Mouse (Mus musculus) skeletal muscle tissue, adult 2 months (tissue): ENCODE results near the gene Zfp420.

Experiments used
- DNase-seq: peaks from one replicate; pipeline ENCODE4 v3.0.0-alpha.2; 2012; ENCODE audit warnings: low read depth, low spot score

The Zfp420 gene

DNA sequence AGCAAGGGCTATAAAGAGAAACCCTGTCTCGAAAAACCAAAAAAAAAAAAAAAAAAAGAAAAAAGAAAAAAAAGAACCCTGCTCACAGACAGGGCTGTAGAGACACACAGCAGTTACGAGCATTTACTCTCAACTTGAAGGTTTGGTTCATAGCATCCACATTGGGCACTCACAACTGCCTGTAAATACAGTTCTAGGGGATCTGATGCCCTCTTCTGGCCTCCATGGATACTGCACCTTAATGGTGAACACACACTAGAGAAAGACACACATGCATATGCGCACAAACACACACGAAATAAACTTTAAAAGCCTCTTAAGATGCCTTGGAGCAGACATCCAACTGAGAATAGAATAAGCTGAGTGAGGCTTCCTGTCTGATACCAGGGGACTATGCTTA is 38.6 kb downstream of the Zfp420 start:
- no peak for DNase-seq

DNA sequence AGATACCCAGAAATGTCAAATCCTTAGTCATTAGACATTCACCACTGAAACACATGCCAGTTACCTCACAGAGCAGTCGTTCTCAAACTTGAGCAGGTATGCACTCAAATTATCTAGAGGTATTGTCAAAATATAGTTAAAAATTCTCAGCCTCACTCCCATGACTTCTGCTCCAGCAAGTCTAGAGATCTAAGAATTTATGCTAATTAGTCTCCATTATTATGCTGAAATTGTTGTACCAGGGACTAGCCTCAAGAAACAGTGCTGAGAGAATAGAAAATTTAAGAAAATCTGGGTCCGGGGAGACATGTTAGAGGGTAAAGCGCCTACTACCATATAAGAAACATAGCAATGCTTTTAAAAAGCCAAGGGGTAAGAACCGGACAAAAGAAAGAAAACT is 44.3 kb downstream of the Zfp420 start:
- DNase-seq: no peak

DNA sequence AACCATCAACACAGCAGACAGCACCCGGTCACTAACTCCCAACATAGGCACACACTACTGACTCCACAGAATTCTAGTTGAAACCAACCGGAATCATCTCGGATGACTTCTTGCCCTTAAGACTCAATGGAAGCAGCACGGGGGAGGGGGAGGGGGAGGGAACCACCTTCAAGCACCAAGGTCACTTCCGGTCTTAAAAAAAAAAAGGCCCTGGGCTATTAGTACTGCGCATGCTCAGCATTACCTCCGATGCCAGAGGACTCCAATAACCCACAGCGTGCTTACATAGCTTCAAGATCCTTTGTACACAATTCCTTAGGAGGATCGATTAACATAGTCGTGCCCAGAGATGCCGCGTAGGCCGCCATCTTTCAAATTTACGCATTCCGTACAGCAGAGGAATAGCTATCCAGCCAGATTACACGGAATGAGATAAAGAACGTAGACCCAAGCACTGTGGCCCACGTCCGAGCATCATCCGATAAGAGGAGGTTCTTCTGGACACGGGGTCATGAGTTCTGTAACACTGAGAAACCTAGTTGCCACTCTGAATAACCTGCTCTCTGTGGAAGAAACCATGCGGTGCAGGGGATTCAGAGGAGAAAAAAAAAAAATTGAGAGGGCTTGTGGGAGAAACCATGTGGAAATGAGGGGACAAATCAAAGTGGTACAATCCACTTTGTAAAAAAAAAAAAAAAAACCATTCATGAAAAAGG is 46.3 kb downstream of the Zfp420 start, which contains the start of gene Zfp27:
TSS of gene Zfp27 (minus strand) at position 607 of the 716 bp plus-strand sequence.
- DNase-seq: peak; percentile 94

DNA sequence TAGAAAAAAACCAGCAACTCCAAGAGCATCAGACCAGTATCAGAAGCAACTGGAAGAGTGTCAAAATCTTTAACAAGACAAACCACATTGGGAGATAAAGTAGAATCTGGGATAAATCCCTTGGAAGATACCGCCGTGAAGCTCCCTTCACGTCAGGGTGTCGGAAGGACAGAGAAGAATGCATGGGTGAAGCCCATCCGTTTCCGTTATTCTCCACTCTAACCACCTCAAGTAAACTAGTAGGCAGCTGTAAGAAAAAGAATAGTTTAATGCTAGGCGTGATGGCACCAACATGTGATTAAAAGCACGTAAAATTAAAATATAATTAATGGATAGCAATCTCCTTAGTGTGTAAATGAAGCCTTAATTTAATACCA is 46.9 kb downstream of the Zfp420 start:
- DNase-seq: no peak

DNA sequence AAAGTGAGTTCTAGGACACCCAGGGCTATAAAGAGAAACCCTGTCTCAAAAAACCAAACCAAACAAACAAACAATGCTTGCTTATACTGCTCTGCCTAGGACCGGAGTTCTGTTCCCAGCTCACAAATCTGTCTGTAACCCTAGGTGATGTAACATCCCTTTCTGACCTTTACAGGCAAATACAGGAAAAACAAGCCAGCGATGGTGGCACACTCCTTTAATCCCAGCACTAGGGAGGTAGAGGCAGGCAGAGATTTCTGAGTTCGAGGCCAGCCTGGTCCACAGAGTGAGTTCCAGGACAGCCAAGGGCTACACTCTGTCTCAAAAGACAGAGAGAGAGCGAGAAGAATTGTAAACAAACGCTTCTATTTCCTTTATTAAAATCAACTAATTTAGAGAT is 47.4 kb downstream of the Zfp420 start:
- no peak for DNase-seq

DNA sequence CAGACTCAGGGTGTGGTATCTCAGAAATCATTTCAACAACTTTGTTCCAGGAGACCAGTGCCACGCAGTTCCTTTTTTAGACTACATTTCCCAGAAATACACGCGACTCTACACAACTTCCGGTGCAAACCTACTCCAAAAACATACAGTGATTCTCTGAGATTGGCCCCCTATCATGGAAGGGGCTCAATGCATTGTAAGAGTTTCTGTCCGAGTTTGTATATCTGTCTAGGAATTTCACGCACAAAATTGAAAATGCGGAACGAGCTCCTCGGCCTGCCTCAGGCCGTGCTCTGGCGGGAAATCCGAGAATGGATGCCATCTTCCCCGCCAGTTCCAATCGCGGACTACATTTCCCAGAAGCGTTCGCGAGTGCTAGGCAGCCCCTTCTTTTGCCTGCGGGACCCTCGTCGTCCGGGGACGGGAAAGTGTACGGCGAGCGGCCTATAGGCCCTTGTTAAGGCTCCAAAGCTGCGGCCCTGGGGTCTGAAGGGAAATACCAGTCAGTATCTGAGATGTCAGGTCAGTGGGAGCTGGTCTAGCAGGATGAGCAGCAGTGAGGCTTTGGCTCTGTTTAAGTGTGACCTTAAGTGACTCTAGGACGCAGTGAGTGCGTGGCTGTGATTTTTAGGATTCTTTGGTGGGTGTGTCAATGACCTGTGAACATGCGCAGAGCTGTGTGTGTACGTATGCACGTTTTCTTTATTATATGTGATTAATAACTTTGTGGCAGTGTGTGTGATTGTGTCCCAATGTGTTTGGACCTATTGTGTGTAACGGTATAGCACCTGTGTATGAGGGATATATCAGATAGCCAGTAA is 48.6 kb downstream of the Zfp420 start, which contains the start of gene Zfp383:
TSS of gene Zfp383 (plus strand) at position 94 of the 821 bp plus-strand sequence.
- peak; percentile 70 for DNase-seq

DNA sequence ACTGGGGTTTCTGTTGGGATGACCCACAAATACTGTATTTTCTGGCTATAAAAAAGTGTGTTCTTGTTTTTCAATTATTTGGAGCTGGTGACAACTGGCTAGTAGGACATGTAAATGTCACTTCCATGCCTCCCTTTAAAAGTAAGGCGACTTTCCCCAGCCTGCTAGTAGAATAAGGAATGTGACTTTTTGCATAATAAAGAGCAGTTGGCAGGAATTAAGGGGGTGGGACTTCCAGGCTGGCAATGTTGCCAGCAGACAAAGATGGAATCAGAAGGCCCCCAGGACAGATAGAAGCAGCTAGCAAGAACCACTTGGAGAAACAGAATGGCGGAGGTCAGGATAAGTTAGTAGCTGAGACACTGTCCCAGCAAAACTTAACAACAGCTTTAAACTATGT is 50.5 kb downstream of the Zfp420 start:
- no peak for DNase-seq

DNA sequence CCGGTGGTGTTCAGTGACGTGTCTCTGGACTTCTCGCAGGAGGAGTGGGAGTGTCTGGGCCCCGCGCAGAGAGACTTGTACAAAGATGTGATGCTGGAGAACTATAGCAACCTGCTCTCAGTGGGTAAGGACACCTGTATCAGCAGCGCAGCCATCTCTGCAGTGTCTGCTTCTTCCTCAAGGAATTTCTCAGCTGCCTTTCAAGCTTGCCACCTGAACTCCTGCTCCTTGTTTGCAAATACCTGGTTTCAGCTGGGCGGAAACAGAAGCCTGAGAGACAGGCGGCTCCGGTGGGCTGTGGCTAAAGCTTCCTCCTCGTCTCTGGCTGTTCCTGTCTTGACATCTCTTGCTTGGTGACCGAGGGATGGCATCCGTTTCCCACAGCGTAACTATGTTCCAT is 52.4 kb downstream of the Zfp420 start:
- no peak for DNase-seq

DNA sequence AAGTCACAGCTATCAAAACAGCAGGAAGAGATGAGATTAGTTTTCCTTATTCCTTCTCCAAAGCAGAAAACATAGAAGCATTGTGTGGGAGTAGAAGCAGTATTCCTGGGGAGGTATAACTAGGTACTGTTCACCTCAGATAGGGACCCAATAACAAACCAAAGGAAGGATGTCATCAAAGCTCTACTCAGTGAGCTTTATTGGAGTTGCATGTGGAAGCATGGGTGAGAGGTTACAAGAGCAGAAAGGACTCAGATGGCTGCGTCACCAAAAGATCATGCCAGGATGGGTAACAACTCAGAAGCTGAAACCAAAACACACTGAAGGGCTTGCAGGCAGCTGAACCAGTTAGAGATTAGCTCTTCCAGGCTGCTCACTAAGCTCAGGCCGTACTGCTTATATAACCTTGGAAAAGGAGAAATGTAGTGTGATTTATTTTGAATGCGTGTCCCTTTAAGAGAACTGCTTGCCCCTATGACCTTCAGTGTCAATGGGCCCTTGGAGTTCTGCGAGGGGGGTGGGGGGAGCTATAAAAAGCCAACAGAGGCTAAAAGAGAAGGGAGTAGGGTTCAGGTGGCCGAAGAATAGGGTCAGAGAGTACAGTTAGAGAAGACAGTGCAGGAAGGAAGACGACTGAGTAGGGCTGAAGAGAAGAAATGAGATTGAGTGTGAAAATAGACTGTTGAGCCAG is 57.7 kb downstream of the Zfp420 start:
- DNase-seq: peak; percentile 66

DNA sequence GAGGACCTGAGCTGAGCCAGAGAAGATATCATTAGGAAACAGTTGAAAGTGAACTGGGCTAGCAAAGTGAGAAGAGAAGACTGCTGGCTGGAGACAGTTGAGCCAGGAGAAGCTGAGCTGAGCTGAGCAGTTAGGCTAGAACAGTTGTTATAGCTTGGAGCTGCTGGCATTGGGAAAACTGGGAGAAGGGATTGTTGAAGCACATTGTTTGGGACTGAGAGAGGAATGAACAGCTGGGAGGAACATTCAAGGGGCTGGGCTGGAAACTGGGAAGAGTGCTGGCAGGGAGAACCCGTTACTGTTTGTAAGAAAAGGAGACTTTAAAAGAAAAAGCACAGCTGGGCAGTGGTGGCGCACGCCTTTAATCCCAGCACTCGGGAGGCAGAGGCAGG is 58.3 kb downstream of the Zfp420 start:
- no peak for DNase-seq

DNA sequence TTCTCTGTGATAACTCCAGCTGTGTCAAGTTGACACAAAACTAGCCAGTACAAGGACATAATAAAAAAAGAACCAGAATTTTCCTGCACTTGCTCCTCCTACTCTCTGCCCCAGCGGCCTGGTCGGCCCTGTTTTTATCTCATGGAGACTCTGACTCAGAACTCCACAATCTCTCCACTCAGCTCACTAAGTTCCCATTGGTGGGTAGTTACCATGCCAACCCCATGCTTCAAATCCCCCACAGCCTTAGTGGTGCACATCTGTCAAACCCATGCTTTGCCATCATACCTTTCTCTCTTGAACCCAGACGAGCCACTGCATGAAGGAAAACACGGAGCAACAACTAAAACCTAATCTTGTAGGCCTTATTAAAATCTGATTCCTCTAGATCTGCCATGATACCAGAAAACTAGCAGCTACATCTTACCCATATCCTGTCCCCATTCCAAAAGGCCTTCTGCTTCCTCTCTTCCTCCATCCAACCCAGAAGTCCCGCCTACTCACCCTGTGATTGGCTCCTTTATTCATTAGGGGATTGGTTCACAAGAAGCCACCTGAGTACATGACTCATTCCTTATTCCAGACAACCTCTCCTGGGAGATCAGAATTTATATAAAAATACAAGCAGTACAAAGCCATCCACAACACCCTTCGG is 61.8 kb downstream of the Zfp420 start:
- no peak for DNase-seq

DNA sequence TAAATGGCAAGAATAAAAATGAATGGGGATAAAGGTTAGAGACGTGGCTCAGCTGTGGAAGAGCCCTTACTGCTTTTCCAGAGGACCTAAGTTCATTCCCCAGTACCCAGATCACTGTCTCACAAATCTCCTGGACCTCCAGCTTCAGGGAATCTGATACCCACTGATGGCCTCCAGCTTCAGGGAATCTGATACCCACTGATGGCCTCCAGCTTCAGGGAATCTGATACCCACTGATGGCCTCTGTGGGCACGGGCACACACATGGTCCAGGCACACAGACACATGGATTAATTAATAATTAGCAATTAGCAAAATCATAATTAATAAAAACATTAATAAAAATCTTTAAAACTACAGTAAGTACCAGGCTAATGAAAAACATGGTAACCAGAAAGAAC is 63.0 kb downstream of the Zfp420 start:
- peak; percentile 19 for DNase-seq
